Mouse (Mus musculus): ENCODE data around the gene Ltbp1.

Ltbp1 gene

GRCm38 (mm10) chr17:75056631-75057030, 51.3 kb downstream of the Ltbp1 start:
- no peak for DNase-seq (ENCODE audit: low spot score in 2 of 2)

- DNase-seq (ENCODE audit: low spot score in 2 of 2): no peak
These were observed 61.0 kb downstream of the Ltbp1 start for GRCm38 (mm10) chr17:75066340-75066739.

- DNase-seq (ENCODE audit: low spot score in 2 of 2): no peak
These were observed 61.9 kb downstream of the Ltbp1 start for GRCm38 (mm10) chr17:75067314-75067713.

- no peak for DNase-seq (ENCODE audit: low spot score in 2 of 2)
These were observed 63.9 kb downstream of the Ltbp1 start for GRCm38 (mm10) chr17:75069232-75069631.

GRCm38 (mm10) chr17:75071174-75071573, 65.8 kb downstream of the Ltbp1 start:
- no peak for DNase-seq (ENCODE audit: low spot score in 2 of 2)

- no peak for DNase-seq (ENCODE audit: low spot score in 2 of 2)
These were observed 66.4 kb downstream of the Ltbp1 start for GRCm38 (mm10) chr17:75071749-75072148.

GRCm38 (mm10) chr17:75073887-75074286, 68.5 kb downstream of the Ltbp1 start:
- no peak for DNase-seq (ENCODE audit: low spot score in 2 of 2)

- DNase-seq (ENCODE audit: low spot score in 2 of 2): no peak
These were observed 69.8 kb downstream of the Ltbp1 start for GRCm38 (mm10) chr17:75074978-75075699.

GRCm38 (mm10) chr17:75081401-75081800, 76.0 kb downstream of the Ltbp1 start:
- no peak for DNase-seq (ENCODE audit: low spot score in 2 of 2)

GRCm38 (mm10) chr17:75082449-75082848, 77.1 kb downstream of the Ltbp1 start:
- DNase-seq (ENCODE audit: low spot score in 2 of 2): no peak

GRCm38 (mm10) chr17:75087296-75087941, 82.1 kb downstream of the Ltbp1 start:
- no peak for DNase-seq (ENCODE audit: low spot score in 2 of 2)

GRCm38 (mm10) chr17:75088232-75088631, 82.9 kb downstream of the Ltbp1 start:
- DNase-seq (ENCODE audit: low spot score in 2 of 2): no peak

GRCm38 (mm10) chr17:75088727-75089126, 83.4 kb downstream of the Ltbp1 start:
- peak; percentile 44 to 70 for DNase-seq (ENCODE audit: low spot score in 2 of 2)

- no peak for DNase-seq (ENCODE audit: low spot score in 2 of 2)
These were observed 85.2 kb downstream of the Ltbp1 start for GRCm38 (mm10) chr17:75090556-75090955.

GRCm38 (mm10) chr17:75093563-75093962, 88.2 kb downstream of the Ltbp1 start:
- no peak for DNase-seq (ENCODE audit: low spot score in 2 of 2)

- no peak for DNase-seq (ENCODE audit: low spot score in 2 of 2)
These were observed 89.2 kb downstream of the Ltbp1 start for GRCm38 (mm10) chr17:75094591-75094990.

- no peak for DNase-seq (ENCODE audit: low spot score in 2 of 2)
These were observed 91.4 kb downstream of the Ltbp1 start for GRCm38 (mm10) chr17:75096727-75097126.

GRCm38 (mm10) chr17:75097367-75097766, 92.0 kb downstream of the Ltbp1 start:
- no peak for DNase-seq (ENCODE audit: low spot score in 2 of 2)

GRCm38 (mm10) chr17:75101215-75101614, 95.8 kb downstream of the Ltbp1 start:
- DNase-seq (ENCODE audit: low spot score in 2 of 2): no peak

GRCm38 (mm10) chr17:75101994-75102393, 96.6 kb downstream of the Ltbp1 start:
- no peak for DNase-seq (ENCODE audit: low spot score in 2 of 2)

GRCm38 (mm10) chr17:75107412-75107811, 102.0 kb downstream of the Ltbp1 start:
- DNase-seq (ENCODE audit: low spot score in 2 of 2): peak in 1 of 2 experiments; percentile 27

GRCm38 (mm10) chr17:75107879-75108278, 102.5 kb downstream of the Ltbp1 start:
- no peak for DNase-seq (ENCODE audit: low spot score in 2 of 2)

GRCm38 (mm10) chr17:75109081-75109716, 103.8 kb downstream of the Ltbp1 start:
- no peak for DNase-seq (ENCODE audit: low spot score in 2 of 2)

All from right cerebral cortex, postnatal 36 days (tissue).